Mouse (Mus musculus) neural tube, embryonic 13.5 days (tissue): ENCODE data around the gene Cfap299. TPM values are rescaled to one million over a fixed set of nuclear protein-coding genes. Genes with fewer than 3 reads are reported as not detected.

Source experiments
- ATAC-seq: fragments of 200-750 bp; cut with Nextera tagmentation; 2 replicates; pipeline ENCODE4 v1.8.0; 2017; ENCODE audit warnings: low read depth, mild to moderate bottlenecking, moderate TSS enrichment, moderate library complexity
- H3K27ac ChIP-seq: fragments of 300-500 bp; sonication (generic); replicated peaks from 2 replicates; pipeline ENCODE4 v1.5.1; 2015; ENCODE audit warnings: moderate library complexity, mild to moderate bottlenecking, inconsistent platforms
- H3K27me3 ChIP-seq: fragments of 300-500 bp; sonication (generic); 2 replicates; pipeline ENCODE4 v1.6.1; 2015; ENCODE audit warnings: mild to moderate bottlenecking, inconsistent platforms
- H3K36me3 ChIP-seq: fragments of 300-500 bp; sonication (generic); 2 replicates; pipeline ENCODE4 v1.6.1; 2015; ENCODE audit warnings: mild to moderate bottlenecking, inconsistent platforms
- H3K4me1 ChIP-seq: fragments of 300-500 bp; sonication (generic); replicated peaks from 2 replicates; pipeline ENCODE4 v1.6.1; 2015; ENCODE audit warnings: inconsistent platforms
- H3K4me2 ChIP-seq: fragments of 300-500 bp; sonication (generic); 2 replicates; pipeline ENCODE4 v1.6.1; 2015; ENCODE audit warnings: inconsistent platforms, mild to moderate bottlenecking, moderate library complexity
- H3K4me3 ChIP-seq: fragments of 300-500 bp; sonication (generic); 2 replicates; pipeline ENCODE4 v1.5.1; 2015; ENCODE audit warnings: mild to moderate bottlenecking, inconsistent platforms
- H3K9ac ChIP-seq: fragments of 300-500 bp; sonication (generic); 2 replicates; pipeline ENCODE4 v1.6.1; 2015; ENCODE audit warnings: moderate library complexity, mild to moderate bottlenecking, inconsistent platforms
- H3K9me3 ChIP-seq: fragments of 300-500 bp; sonication (generic); 2 replicates; pipeline ENCODE4 v1.6.1; 2016; ENCODE audit warnings: inconsistent platforms
- WGBS: fragments of 180-500 bp; shearing (Covaris S2); methylation state at CpG from one replicate; pipeline ENCODE4 v1.1.7; 2015; 5-methylcytosine and 5-hydroxymethylcytosine counted together
- polyA plus RNA-seq: library from polyadenylated mRNA; unstranded; fragments of >200 nt; fragmentation: Nextera tagmentation; extraction: Ambion mirVana; gene quantifications from 2 replicates; pipeline ENCODE4 v1.2.1, GENCODE M21; 2015

Gene Cfap299
- polyA plus RNA-seq, 1 experiment from 2014 or later: 0.61 TPM

DNA sequence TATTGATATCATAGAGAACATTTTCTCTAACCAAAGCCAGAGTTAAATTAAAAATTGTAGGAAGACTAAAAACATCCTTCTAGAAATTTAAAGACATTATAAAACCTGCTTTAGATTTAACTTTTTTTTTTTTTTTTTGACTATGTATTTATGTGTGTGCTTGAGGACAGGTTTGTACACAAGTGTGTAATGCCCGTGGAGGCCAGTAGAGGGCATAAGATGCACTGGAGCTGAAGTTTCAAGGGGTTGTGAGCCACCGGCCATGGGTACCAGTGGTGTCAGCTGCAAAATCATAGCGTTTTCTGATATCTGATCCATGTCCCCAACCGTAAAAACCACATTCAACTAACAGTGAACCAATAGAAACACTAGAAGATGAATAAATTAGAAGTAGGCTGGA is 377.5 kb downstream of the Cfap299 start:
- WGBS: 77% methylated on average over 4 of the region's 4 CpGs
- ATAC-seq: no peak

GRCm38 (mm10) chr5:98715392-98715791 is 386.3 kb downstream of the Cfap299 start:
- Histone ChIP-seq H3K36me3 (no peaks in the 10 kb centered on the region), H3K9ac (no peak overlapping the region), H3K4me2 (no peak overlapping the region), H3K27ac (no peak overlapping the region), H3K4me3 (no peak overlapping the region), H3K27me3 (no peaks in the 10 kb centered on the region), H3K9me3 (no peaks in the 10 kb centered on the region), H3K4me1 (no peaks in the 10 kb centered on the region)
- WGBS: 81% methylated on average over 2 of the region's 2 CpGs
- ATAC-seq: no peak

More for the DNA sequence above, 377.5 kb downstream of the Cfap299 start:
- Histone ChIP-seq H3K4me3 (no peak overlapping the region), H3K36me3 (no peaks in the 10 kb centered on the region), H3K9ac (no peak overlapping the region), H3K27me3 (no peaks in the 10 kb centered on the region), H3K4me2 (no peak overlapping the region), H3K4me1 (0 out of 2 replicates have a peak, but pooled peaks cover 7% of the 10 kb centered on the region), H3K27ac (no peak overlapping the region), H3K9me3 (no peaks in the 10 kb centered on the region)

GRCm38 (mm10) chr5:98732157-98733009 is 403.3 kb downstream of the Cfap299 start:
- H3K4me2 ChIP-seq: no peak overlapping the region
- H3K36me3 ChIP-seq: no peaks in the 10 kb centered on the region
- ATAC-seq: no peak
- WGBS: 50% methylated on average over 6 of the region's 6 CpGs
- 0 out of 2 replicates have a peak, but pooled peaks cover 4% of the 10 kb centered on the region for H3K4me1 ChIP-seq
- no peaks in the 10 kb centered on the region for H3K9me3 ChIP-seq
- no peaks in the 10 kb centered on the region for H3K27me3 ChIP-seq
- H3K27ac ChIP-seq: no peak overlapping the region
- H3K9ac ChIP-seq: no peak overlapping the region
- no peak overlapping the region for H3K4me3 ChIP-seq

DNA sequence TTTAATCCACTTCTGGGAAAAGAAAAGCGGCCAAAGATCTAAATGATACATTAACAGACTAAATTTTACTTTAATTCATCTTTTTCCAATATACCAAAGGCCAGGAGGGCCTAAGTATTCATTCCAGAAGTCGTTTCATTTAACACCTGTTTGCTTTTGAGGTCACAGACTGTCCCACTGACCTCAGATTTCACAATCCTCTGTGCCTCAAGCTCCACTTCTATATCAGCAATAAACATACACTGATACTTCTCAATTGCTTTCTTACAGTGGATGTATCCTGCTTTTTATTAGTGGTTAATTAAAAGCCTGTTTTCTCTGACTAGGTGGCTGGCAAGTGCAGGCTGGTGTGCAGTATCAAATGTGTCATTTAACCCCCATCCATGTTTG is 403.9 kb downstream of the Cfap299 start:
- Histone ChIP-seq H3K27ac (no peak overlapping the region), H3K4me2 (no peak overlapping the region), H3K9me3 (no peaks in the 10 kb centered on the region), H3K36me3 (no peaks in the 10 kb centered on the region), H3K9ac (no peak overlapping the region), H3K4me3 (no peak overlapping the region), H3K4me1 (0 out of 2 replicates have a peak, but pooled peaks cover 4% of the 10 kb centered on the region), H3K27me3 (no peaks in the 10 kb centered on the region)
- ATAC-seq: no peak
- WGBS: 79% methylated on average over 2 of the region's 2 CpGs

DNA sequence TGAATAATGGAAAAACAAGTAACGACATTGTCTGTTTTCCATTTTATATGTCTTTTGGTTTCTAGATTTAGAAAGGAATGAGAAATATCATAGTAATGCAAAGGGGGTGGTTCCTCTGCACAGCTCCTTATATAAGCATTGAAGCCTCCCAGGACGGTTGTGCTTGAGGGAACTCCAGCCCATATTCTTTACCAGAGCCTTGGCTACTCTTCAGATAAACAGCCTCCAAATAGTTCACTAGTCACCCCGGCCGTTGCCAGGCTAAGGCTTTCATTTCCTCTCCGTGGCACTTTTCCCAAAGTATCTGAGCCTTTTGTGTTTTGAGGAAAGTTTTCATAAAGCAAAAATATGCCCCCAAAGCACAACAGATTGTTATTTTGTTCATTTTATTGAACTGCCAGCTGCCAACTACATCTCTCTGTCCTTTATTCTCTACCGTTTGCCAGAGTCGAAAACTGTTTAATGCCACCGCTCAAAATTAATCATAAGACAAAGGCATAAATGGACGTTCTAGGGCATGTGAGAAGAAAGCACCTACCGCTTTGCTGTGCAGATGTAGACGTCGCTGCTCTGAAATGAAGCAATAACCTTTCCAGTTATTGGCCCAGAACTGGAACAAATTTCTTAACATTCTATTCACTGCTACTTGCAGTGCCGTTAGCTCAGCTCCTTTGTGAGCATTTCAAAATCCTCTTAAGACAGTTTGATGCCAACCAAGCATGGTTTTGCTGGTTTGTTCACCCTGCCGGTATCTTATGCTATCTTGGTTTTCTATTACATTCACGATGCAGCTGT is 433.0 kb downstream of the Cfap299 start:
- Histone ChIP-seq H3K4me1 (no peaks in the 10 kb centered on the region), H3K36me3 (no peaks in the 10 kb centered on the region), H3K4me2 (no peak overlapping the region), H3K4me3 (no peak overlapping the region), H3K9ac (no peak overlapping the region), H3K27me3 (no peaks in the 10 kb centered on the region), H3K9me3 (no peaks in the 10 kb centered on the region), H3K27ac (no peak overlapping the region)
- 80% methylated on average over 15 of the region's 15 CpGs for WGBS
- no peak for ATAC-seq

- Histone ChIP-seq H3K4me1 (no peaks in the 10 kb centered on the region), H3K9ac (no peak overlapping the region), H3K36me3 (no peaks in the 10 kb centered on the region), H3K4me3 (no peak overlapping the region), H3K4me2 (no peak overlapping the region), H3K27ac (no peak overlapping the region), H3K27me3 (no peaks in the 10 kb centered on the region), H3K9me3 (no peaks in the 10 kb centered on the region)
- 92% methylated on average over 4 of the region's 4 CpGs for WGBS
- no peak for ATAC-seq
Observed at GRCm38 (mm10) chr5:98778588-98778987, 449.5 kb downstream of the Cfap299 start.

- ATAC-seq: no peak
- no peak overlapping the region for H3K4me2 ChIP-seq
- no peaks in the 10 kb centered on the region for H3K36me3 ChIP-seq
- H3K9me3 ChIP-seq: no peaks in the 10 kb centered on the region
- H3K9ac ChIP-seq: no peak overlapping the region
- no peak overlapping the region for H3K4me3 ChIP-seq
- WGBS: 97% methylated on average over 7 of the region's 7 CpGs
- H3K27ac ChIP-seq: no peak overlapping the region
- H3K4me1 ChIP-seq: no peaks in the 10 kb centered on the region
- no peaks in the 10 kb centered on the region for H3K27me3 ChIP-seq
Observed at GRCm38 (mm10) chr5:98782066-98782465, 453.0 kb downstream of the Cfap299 start.

DNA sequence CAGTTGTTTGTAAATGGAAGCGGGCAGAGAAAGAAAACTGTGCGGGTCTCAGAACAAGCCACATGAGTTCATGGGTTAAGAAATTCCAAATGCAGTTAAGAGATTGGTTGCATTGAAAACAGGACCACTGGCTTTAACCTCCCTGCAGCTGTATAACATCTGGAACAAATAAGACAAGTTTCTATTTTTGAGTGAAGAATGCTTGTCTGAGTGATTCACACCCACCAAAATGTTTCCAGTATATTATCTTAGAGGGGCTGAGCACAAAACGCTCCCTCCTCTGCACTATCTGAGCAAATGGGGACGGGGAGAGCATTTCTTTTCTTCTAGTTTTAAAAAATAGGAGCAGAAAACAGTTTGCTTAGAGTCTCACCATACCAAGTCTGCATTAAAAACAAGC is 458.6 kb downstream of the Cfap299 start:
- Histone ChIP-seq H3K27ac (no peak overlapping the region), H3K27me3 (no peaks in the 10 kb centered on the region), H3K9ac (no peak overlapping the region), H3K9me3 (no peaks in the 10 kb centered on the region), H3K4me1 (no peaks in the 10 kb centered on the region), H3K36me3 (no peaks in the 10 kb centered on the region), H3K4me2 (no peak overlapping the region), H3K4me3 (no peak overlapping the region)
- no peak for ATAC-seq
- 79% methylated on average over 4 of the region's 4 CpGs for WGBS

- no peak overlapping the region for H3K4me3 ChIP-seq
- H3K4me2 ChIP-seq: no peak overlapping the region
- no peak for ATAC-seq
- H3K9ac ChIP-seq: no peak overlapping the region
- no peaks in the 10 kb centered on the region for H3K27me3 ChIP-seq
- H3K4me1 ChIP-seq: no peaks in the 10 kb centered on the region
- no peaks in the 10 kb centered on the region for H3K36me3 ChIP-seq
- H3K27ac ChIP-seq: no peak overlapping the region
- H3K9me3 ChIP-seq: no peaks in the 10 kb centered on the region
- 91% methylated on average over 7 of the region's 7 CpGs for WGBS
Observed at GRCm38 (mm10) chr5:98788568-98788967, 459.5 kb downstream of the Cfap299 start.

DNA sequence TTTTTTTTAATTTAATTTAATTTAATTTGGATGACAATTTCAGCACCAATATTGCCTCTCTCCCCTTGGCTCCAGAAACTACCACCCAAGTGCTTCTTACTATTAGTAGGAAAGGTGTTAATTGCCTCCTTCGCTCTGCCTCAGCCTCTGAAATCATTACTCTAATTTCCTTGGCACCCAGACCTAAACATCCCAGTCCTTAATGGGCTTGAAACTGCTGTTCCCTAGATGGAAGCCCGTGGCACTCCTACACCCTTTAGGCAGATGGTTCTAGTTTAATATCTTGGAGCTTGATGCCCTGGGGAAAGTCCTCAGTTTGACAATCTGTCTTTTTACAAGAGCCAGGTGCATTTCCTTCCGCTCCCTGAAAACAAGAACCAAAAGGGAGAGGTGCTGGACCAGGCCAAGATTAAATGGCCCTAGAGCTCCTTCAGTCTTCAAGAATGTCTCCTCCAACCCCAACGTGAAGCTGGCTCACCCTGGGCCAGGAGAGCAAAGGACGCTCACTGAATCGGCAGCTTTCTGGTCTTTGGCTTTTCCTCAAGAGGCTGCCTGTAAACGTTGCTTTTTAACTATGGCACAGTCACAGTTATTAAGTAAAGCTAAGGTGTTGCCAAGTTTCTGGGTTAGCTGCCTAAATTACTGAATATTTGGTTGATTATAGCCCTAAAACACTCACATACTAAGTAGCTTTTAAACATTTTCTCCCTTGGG is 461.9 kb downstream of the Cfap299 start:
- Histone ChIP-seq H3K4me3 (no peak overlapping the region), H3K4me1 (no peaks in the 10 kb centered on the region), H3K4me2 (no peak overlapping the region), H3K27ac (no peak overlapping the region), H3K9ac (no peak overlapping the region), H3K9me3 (no peaks in the 10 kb centered on the region), H3K27me3 (no peaks in the 10 kb centered on the region), H3K36me3 (no peaks in the 10 kb centered on the region)
- no peak for ATAC-seq
- WGBS: 69% methylated on average over 7 of the region's 7 CpGs

GRCm38 (mm10) chr5:98801495-98801894 is 472.4 kb downstream of the Cfap299 start:
- Histone ChIP-seq H3K9me3 (no peaks in the 10 kb centered on the region), H3K4me1 (no peaks in the 10 kb centered on the region), H3K4me2 (no peak overlapping the region), H3K9ac (no peak overlapping the region), H3K36me3 (no peaks in the 10 kb centered on the region), H3K4me3 (no peak overlapping the region), H3K27ac (no peak overlapping the region), H3K27me3 (no peaks in the 10 kb centered on the region)
- WGBS: 69% methylated on average over 5 of the region's 5 CpGs
- ATAC-seq: no peak

GRCm38 (mm10) chr5:98804761-98805160 is 475.7 kb downstream of the Cfap299 start:
- ATAC-seq: no peak
- Histone ChIP-seq H3K27me3 (no peaks in the 10 kb centered on the region), H3K36me3 (no peaks in the 10 kb centered on the region), H3K9ac (no peak overlapping the region), H3K4me3 (no peak overlapping the region), H3K4me1 (no peaks in the 10 kb centered on the region), H3K27ac (no peak overlapping the region), H3K4me2 (no peak overlapping the region), H3K9me3 (no peaks in the 10 kb centered on the region)
- WGBS: 88% methylated on average over 6 of the region's 6 CpGs
